ENCODE assay signal across 1 mouse cellular context in genomic region chr4:59536281-59536680, GRCm38 (mm10).
TF ChIP-seq lines count a peak whose summit lies in the region.

No protein-coding gene starts in this region.

TF ChIP-seq in MEL, 35 proteins besides CTCF, POLR2A, EP300 and RAD21 (continued from another document):
- TF ChIP-seq NRF1 (IDR thresholded peaks at IDR 0.05; ENCODE audit: insufficient read depth, low read depth, low read length, poor library complexity, severe bottlenecking) (no peak), BHLHE40 (IDR thresholded peaks at IDR 0.05; ENCODE audit: borderline replicate concordance, low read depth, low read length) (no peak), POLR2AphosphoS5 (IDR thresholded peaks at IDR 0.05; ENCODE audit: borderline replicate concordance, low read depth, low read length) (no peak), GABPA (IDR thresholded peaks at IDR 0.05; ENCODE audit: low read depth, low read length) (no peak), MAX (IDR thresholded peaks at IDR 0.05; ENCODE audit: low read length) (no peak), USF2 (IDR thresholded peaks at IDR 0.05; ENCODE audit: borderline replicate concordance in 1 of 2, insufficient read depth in 1 of 2, low read depth in 1 of 2, low read length in 2 of 2) (no peak), MAFK (IDR thresholded peaks at IDR 0.05; ENCODE audit: borderline replicate concordance, low read depth, low read length) (no peak), TBP (IDR thresholded peaks at IDR 0.05; ENCODE audit: low read depth, low read length) (no peak), MEF2A (IDR thresholded peaks at IDR 0.05; ENCODE audit: extremely low read depth, insufficient replicate concordance, low read depth, low read length, poor library complexity, severe bottlenecking) (no peak)
TF ChIP-seq in MEL: peak in this region for 0.
